Mouse (Mus musculus): ENCODE results near the gene Zcchc8.
"Not testable (repeated sequence)": the region's sequence is repeated elsewhere in the genome, so short reads cannot be mapped to it uniquely, and the experiment has no call there.

Gene Zcchc8

DNA sequence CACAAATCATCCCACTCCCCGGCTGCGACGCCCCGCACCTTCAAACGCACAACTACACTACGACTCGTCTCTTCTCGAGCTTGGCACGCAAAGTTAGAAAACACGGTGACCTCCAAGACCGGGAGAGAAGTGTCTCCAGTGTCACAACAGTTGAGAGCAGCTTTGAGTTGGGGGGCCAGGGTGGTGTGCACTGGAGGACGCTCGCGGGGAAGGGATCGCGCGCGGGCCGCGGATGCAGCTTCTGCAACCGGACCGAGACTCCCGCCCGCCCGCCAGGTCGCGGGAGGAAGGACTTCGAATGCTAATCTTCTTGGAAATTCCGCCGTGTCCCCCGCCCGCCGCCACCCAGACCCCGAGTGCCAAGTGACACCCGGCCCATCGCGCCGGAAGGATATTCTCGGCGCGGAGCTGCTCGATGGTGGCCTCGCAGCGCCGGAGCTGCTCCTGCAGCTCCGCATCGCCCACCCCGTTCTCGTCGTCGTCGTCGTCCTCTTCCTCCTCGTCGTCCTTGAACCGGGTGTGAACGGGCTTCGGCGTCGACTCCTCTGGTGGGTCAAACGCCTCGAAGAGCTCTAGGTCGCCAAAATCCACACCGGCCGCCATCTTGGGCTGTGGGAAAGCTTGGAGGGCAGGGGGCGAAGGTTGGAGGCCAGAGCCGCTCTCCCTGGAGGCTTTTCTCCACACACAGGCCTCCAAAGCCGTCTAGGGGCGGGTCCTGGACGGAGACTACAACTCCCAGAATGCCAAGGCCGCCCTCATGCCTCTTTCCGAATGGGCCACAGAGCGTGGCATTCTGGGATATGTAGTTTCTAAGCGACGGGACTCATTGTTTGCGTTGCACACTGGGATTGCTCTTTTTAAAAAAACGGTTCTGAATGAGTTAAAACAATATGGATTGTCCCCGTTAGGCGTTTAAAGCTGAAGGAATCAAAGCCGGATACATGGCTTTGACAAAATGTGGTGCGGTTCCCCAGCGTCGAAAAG lies at the start of gene Zcchc8:
Gene Zcchc8, minus strand, starts transcription at position 773 of the 984 bp plus-strand sequence.
- in situ Hi-C loops (cut with MboI, MseI): no loop called here

- in situ Hi-C loops (cut with MboI, MseI): loop anchor here (10.0 to 25.0 kb wide), 2 partner anchors 621 to 1802 kb away; no protein-coding TSS in a partner anchor
Measured at GRCm38 (mm10) chr5:123766455-123766854, 45.6 kb upstream of the Zcchc8 start.

GRCm38 (mm10) chr5:123765506-123765905 lies 44.6 kb upstream of the Zcchc8 start:
- in situ Hi-C loops (cut with MboI, MseI): loop anchor here (10.0 to 25.0 kb wide), 2 partner anchors 622 to 1801 kb away; no protein-coding TSS in a partner anchor

DNA sequence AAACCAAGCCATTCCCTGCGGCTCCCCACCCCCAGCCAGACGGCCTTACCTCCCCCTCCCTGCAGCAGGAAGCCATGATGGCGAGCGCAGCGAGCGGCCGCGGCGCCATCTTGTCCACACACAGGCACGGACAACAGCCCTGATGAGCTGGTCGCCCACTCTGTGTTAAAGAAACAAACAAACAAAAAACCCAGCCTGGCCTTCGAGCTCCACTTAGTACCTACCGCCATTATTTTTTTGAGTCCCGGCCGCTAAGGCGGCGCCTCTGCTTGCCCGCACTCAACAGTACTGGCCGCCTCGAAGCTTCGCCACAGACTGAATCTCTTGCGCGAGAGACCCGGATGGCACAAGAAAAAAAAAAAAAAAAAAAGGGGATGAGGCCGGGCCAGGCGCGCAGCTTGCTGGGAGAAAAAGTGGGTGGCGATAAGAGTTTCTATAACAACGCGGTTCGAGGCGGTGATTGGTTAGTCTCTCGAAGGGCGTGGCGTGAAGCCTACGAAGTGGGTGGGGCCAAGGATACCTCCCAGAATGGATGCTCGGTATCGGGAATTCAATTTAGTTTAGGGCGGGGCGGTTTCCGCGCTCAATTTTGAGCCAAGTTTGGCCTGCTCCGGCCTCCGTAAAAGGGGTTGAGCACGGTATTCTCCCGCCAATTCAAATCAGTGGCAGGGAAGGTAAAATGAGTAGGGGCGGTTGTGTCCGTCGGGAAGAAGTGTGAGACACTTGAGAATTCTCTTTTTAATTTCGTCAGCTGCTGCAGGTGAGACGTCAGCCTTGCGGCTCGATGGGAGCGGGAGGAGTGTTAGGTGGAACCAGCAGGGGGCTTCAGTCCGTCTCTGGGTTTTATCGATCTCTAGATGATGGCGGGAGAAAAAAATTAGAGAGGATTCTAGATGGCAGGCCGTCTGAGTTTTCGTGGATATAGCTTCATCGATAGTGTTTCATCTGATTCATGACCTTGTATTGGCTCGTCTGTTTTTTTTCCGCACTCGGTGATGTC lies 28.5 kb upstream of the Zcchc8 start, which contains the start of the genes Rsrc2 and Kntc1:
Gene Rsrc2, minus strand, starts transcription at position 350 of the 1,000 bp plus-strand sequence.
Gene Kntc1, plus strand, starts transcription at position 652 of the 1,000 bp plus-strand sequence.
- in situ Hi-C loops (cut with MboI, MseI): loop anchor here (25.0 kb wide), 1 partner anchor 638 kb away; no protein-coding TSS in a partner anchor

GRCm38 (mm10) chr5:123748339-123749064 lies 27.6 kb upstream of the Zcchc8 start:
- in situ Hi-C loops (cut with MboI, MseI): no loop called here

DNA sequence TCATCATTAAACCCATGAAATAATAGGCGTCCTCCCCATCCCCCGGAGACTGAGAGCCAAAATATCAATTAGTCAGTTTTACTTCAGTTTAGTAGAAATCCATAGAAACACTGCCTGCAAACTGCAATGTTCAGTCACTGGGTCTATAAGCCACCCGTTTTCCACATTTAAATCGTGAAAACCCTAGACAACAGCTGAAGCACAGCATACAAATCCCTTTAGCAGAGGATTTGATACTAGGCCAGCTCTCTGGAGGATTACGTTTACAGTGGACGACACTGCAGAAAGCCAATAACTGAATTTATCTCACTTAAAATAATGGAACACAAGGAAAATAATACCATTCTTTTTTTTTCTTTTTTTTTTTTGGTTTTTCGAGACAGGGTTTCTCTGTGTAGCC lies 26.7 kb upstream of the Zcchc8 start:
- in situ Hi-C loops (cut with MboI, MseI): no loop called here

- in situ Hi-C loops (cut with MboI, MseI): no loop called here
Measured at GRCm38 (mm10) chr5:123746253-123746652, 25.4 kb upstream of the Zcchc8 start.

DNA sequence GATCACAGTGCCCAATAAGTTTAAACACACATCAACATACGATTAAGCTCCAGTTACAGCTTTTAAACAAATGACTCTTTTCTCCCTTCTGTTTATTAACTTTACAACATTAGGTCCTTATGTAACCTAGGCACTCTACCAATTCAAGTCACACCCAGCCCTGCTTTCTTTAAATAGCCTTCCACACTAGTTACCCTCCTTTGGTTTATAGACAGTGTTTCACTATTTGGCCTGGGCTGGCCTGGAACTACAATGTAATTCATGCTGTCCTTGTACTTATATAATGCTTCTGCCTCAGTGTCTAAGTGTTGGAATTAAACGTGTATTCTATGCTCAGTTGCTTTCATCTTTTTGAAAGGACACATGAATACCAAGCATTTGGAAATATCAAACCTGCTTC lies 23.5 kb upstream of the Zcchc8 start:
- in situ Hi-C loops (cut with MboI, MseI): no loop called here

DNA sequence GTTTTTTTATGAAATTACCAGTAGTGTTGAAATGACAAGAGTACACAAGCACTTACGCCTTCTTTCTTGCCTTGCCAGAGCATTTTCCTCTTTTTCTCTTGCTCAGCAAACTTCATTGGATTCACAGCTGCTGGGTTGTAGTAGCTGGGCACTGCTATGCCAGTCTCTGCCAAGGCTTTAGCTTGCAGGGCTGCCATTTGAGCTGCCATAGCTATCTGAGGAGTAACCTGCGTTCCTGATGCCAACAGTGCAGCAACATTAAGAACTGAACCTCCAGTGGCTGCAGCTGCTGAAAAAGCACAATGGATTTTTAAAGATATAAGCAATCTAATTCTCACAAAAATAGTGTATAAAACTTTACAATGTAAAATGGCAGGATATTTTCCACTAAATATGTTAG lies 10.1 kb upstream of the Zcchc8 start:
- in situ Hi-C loops (cut with MboI, MseI): no loop called here

GRCm38 (mm10) chr5:123723816-123724215 lies 2.9 kb upstream of the Zcchc8 start:
- in situ Hi-C loops (cut with MboI, MseI): not testable (repeated sequence)

DNA sequence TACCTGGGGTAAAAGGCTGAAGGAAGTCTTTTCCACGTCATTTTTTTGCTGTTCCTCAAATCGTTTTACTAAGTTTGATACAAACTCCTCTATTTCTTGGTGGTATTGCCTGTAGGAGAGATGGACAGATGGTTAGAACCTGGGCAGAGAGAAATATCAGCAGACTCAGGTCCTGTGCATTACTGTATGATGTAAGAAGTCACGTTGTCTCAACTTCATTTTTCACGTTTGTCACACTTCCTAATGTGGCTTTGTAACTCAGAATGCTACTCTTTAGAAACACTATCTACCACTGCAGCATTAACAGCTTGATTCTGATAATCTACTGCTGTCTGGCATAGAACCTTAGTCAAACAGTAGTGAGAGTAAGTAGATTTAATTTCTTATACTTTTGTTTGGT lies 6.3 kb downstream of the Zcchc8 start:
- in situ Hi-C loops (cut with MboI, MseI): no loop called here

GRCm38 (mm10) chr5:123713782-123714181 lies 7.1 kb downstream of the Zcchc8 start:
- in situ Hi-C loops (cut with MboI, MseI): no loop called here

GRCm38 (mm10) chr5:123709571-123709970 lies 11.3 kb downstream of the Zcchc8 start:
- in situ Hi-C loops (cut with MboI, MseI): no loop called here

GRCm38 (mm10) chr5:123708598-123708997 lies 12.3 kb downstream of the Zcchc8 start:
- in situ Hi-C loops (cut with MboI, MseI): no loop called here

DNA sequence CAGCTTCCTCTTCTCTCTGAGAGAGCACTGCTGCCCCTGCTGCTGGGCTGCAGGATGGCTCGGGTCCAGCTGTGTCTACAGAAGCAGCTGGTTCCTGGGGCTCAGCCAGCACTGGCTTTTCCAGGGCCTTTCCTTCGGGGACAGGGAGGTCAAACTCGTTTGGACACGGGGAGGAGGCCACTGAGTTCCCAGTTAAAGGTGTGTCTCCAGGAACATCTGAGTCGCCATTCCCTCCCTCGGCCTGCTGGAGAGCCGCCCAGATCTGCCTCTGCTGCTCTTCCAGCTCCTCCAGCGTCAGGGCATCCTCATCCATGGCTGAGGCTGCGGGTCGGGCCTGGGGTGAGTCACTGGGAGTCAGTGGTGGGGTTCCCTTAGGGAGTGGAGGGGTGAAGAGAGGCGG lies 20.3 kb downstream of the Zcchc8 start:
- in situ Hi-C loops (cut with MboI, MseI): loop anchor here (5.0 kb wide), 1 partner anchor 73 kb away; no protein-coding TSS in a partner anchor

DNA sequence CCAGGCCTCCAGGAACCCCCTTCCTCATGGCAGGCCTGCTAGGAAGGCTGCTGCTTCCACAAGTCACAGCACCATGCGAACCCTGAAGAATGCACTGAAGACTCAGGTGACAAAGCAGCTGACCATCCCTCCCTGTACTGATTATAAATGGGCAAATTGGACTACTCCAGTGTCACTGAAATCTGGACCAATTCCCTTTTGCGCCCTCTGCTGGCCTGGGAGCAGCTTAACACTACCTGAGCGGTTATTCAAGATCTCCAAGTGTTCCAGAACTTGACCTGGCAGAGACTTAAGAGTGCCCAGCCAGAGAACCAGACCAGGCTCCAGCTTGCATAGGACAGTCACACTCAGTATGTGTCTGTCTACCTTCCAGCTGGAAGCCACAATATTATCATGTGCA lies 21.7 kb downstream of the Zcchc8 start:
- in situ Hi-C loops (cut with MboI, MseI): no loop called here

DNA sequence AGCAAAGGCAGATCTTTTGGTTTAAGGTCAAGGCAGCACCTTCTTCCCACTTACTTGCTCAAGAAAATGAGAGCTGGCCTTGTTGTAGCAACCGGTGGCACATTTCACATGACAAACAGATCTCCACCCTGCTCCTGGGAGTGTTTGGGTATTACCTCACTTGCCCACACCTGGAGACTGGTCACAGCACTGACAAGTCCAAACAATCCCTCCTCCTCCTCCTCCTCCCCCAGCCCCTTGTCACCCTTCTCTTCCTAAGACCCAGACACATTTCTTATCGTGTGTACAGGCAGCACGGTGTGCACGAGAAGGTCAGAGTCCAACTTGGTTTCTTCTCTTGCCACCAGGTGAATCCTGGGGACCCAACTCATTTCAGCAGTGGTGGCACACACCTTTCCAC lies 23.9 kb downstream of the Zcchc8 start:
- in situ Hi-C loops (cut with MboI, MseI): no loop called here

- in situ Hi-C loops (cut with MboI, MseI): no loop called here
Measured at GRCm38 (mm10) chr5:123696244-123696643, 24.7 kb downstream of the Zcchc8 start.

GRCm38 (mm10) chr5:123694468-123694867 lies 26.4 kb downstream of the Zcchc8 start:
- in situ Hi-C loops (cut with MboI, MseI): no loop called here

DNA sequence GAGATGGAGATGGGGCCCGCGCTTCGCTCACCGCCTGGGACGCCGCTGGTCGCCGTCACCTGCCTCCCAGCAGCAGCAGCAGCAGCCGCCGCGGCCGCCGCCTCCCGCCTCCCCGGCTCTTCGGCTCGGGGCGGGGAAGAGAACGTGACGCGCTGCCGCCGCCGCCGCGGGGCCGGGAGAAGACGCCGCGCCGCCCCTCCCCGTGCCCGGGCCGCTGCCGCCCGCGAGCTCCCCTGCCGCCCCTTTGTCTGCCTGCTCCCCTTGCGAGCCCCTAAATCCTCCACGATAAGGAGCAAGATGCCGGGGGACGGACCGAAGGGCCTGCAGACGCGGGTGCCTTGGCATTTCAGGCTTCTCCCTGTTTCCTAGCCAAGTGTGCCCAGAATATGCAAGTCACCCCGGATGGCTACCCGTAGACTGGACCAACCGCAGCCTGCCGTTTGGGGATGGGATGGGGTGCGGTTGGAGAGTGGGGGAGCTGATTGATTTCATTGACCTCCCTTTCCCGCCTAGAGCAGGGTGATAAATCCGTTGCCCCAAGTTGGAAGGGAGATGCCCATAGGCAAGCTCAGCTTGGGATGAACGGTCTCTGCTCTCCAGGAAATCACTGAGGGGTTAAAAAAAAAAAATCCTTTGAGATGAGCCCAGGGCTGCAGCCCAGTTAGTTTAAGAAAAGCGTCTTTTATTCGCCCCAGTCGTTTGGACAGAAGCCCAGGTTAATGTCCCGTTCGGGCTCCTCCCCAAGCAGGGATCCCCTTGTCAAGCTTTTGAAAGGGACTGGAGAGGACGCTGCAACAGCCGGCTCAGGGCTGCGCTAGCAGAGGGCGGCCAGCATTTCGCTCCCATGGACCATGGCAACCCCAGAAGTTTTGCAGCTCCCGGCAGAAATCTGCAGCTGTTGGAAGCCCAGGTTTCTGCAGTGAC lies 36.4 kb downstream of the Zcchc8 start, which contains the start of gene Clip1:
Gene Clip1, minus strand, starts transcription at position 398 of the 924 bp plus-strand sequence.
- in situ Hi-C loops (cut with MboI, MseI): no loop called here

Data from T-helper 2 cell (primary cell).